Mouse (Mus musculus): ENCODE measurements around the gene Ppia. TPM values are rescaled to one million over a fixed set of nuclear protein-coding genes. Genes with fewer than 3 reads are reported as not detected.
"Not testable (repeated sequence)": the region's sequence is repeated elsewhere in the genome, so short reads cannot be mapped to it uniquely, and the experiment has no call there.

Gene Ppia
- polyA plus RNA-seq (2015; fragmentation: Nextera tagmentation; extraction: Ambion mirVana): 2,313 and 2,332 TPM in 2 replicates

DNA sequence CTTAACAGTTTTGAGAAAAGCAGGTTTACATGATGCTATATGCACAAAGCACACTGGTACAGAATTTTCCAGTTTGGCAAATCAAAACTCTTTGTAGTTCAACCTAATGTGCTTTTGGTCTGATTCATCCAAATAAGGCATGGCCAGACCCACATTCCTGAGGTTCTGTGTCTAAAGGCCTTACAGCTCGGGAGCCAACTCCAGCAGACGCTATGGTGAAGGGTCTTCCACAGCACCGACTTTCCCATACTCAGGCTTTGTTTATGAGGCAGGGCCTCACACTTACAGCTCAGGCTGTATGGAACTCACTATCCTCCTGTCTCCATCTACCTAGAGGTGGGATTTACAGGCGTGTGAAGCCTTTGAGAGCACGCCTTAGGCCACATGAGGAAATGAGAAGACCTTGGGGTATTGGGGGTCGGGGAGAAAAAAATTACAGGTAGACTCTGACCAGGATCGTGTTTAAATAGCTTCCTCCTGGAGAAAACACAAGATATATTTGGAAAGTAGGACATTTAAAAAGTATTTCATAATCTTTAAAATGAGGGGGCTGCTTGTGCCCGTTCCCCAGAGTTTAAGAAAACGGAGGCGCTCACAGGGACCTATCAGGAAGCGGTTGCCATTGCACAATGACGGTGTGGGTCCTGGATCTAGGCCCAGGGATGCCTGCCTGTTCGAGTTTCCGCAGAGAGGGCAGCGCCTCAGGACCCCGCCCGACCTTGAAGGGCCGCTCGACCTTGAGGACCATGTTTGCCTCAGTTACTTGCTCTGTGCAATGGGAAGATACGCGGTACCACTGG is at the start of gene Ppia:
Ppia (plus strand) TSS at position 693 of the 800 bp plus-strand sequence.
- H3K27me3 ChIP-seq (ENCODE audit: insufficient read depth, low read length): no peaks in the 10 kb centered on the region
- no peak for DNase-seq

DNA sequence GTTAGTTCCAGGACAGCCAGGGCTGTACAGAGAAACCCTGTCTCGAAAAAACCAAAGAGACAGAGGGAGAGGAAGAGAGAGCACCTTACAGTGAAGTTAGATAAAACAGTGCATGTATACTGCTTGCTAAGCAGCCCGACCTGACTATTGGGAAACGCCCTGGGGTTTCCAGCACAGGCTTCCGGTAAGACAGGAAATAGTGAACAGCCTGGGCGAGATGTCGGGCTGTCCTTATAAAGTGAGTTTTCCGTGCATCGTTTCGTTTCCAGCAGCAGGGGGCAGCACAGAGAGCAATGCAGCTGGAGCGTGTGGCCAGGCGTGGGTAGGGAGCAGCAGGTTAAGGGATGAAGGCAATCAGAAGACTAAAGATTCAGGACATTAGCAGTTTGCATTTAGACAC is 49.4 kb upstream of the Ppia start:
- H3K9ac ChIP-seq (replicated peaks): no peak overlapping the region
- ATAC-seq: peak; percentile 91
- H3K36me3 ChIP-seq (replicated peaks; ENCODE audit: insufficient read depth, low read length): no peaks in the 10 kb centered on the region
- H3K27me3 ChIP-seq (ENCODE audit: insufficient read depth, low read length): no peaks in the 10 kb centered on the region
- H3K9me3 ChIP-seq (ENCODE audit: low read length): no peaks in the 10 kb centered on the region
- H3K4me1 ChIP-seq (ENCODE audit: insufficient read depth): peaks cover 9% of the 10 kb centered on the region
- WGBS (ENCODE audit: insufficient replicate concordance): 9% methylated on average over 11 of the region's 11 CpGs
- no peak overlapping the region for H3K27ac ChIP-seq (ENCODE audit: low read depth)
- H3K4me3 ChIP-seq (ENCODE audit: low read depth, low read length): no peak overlapping the region
- DNase-seq: peak; percentile 82
- TF ChIP-seq CTCF (IDR thresholded peaks at IDR 0.05; ENCODE audit: low read depth) (peak; percentile 89), EP300 (IDR thresholded peaks at IDR 0.05; ENCODE audit: low read depth) (no peak)
- peak overlapping the region; percentile 24; the same call in 1 of the 2 replicates for H3K4me2 ChIP-seq (ENCODE audit: low read depth, low read length)

More for the DNA sequence above, at the start of gene Ppia:
- 9% methylated on average over 21 of the region's 21 CpGs for WGBS (ENCODE audit: insufficient replicate concordance)
- TF ChIP-seq EP300 (IDR thresholded peaks at IDR 0.05; ENCODE audit: low read depth): no peak
- Histone ChIP-seq H3K4me1 (ENCODE audit: insufficient read depth) (peaks cover 25% of the 10 kb centered on the region), H3K27ac (ENCODE audit: low read depth) (peak within 1 kb of the TSS; percentile 99), H3K4me3 (ENCODE audit: low read depth, low read length) (peak within 1 kb of the TSS; percentile 92), H3K4me2 (ENCODE audit: low read depth, low read length) (peak within 1 kb of the TSS; percentile 97), H3K9me3 (ENCODE audit: low read length) (peaks cover 4% of the 10 kb centered on the region), H3K36me3 (replicated peaks; ENCODE audit: insufficient read depth, low read length) (peaks cover 20% of the 10 kb centered on the region), H3K9ac (replicated peaks) (peak within 1 kb of the TSS; percentile 94)
- peak; percentile 59 for ATAC-seq

DNA sequence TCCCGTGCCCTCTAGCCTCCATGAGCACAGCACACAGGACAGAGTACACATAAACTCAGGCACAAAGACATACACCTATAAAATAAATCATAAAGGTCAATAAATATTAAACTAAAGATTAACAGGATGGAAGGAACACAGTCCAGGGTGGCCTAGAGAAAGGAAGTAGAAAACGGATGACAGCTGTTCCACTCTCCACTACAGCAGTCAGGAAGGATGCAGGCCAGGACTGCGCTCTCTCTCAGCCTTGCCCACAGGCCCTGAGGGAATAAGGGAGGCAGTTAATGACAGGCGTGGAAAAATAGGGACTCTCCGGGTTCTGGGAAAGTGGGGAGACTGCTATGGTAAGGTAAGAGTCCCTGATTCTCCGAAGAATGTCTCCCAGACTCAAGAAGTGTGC is 48.8 kb upstream of the Ppia start:
- no peak for ATAC-seq
- no peak overlapping the region for H3K27ac ChIP-seq (ENCODE audit: low read depth)

DNA sequence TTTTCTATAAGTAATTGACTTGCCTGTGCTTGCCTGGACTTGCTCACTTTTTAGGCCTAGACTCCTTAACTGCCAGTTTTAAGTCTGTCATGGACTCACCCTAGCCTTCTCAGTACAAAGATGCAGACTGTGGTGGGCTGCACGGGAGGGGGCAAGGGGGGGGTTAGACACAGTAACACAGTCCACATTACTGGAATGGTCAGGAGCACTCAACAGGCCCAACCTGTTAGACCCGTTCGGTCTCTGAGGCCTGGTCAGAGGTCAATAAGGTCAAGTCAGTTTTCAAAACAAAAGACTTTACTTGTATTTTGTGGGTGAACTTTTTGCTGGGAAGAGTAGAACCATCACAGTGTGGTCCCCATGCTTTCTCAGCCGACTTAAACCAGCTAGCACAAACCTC is 48.1 kb upstream of the Ppia start:
- DNase-seq (no peak), ATAC-seq (no peak)
- Histone ChIP-seq H3K9ac (replicated peaks) (no peak overlapping the region), H3K9me3 (ENCODE audit: low read length) (no peaks in the 10 kb centered on the region), H3K4me2 (ENCODE audit: low read depth, low read length) (no peak overlapping the region), H3K4me3 (ENCODE audit: low read depth, low read length) (no peak overlapping the region), H3K27me3 (ENCODE audit: insufficient read depth, low read length) (no peaks in the 10 kb centered on the region), H3K4me1 (ENCODE audit: insufficient read depth) (peaks cover 9% of the 10 kb centered on the region), H3K36me3 (replicated peaks; ENCODE audit: insufficient read depth, low read length) (no peaks in the 10 kb centered on the region), H3K27ac (ENCODE audit: low read depth) (no peak overlapping the region)
- TF ChIP-seq EP300 (IDR thresholded peaks at IDR 0.05; ENCODE audit: low read depth): no peak
- TF ChIP-seq CTCF (IDR thresholded peaks at IDR 0.05; ENCODE audit: low read depth): no peak
- 73% methylated on average over 4 of the region's 4 CpGs for WGBS (ENCODE audit: insufficient replicate concordance)

More for the DNA sequence above, 48.8 kb upstream of the Ppia start:
- H3K36me3 ChIP-seq (replicated peaks; ENCODE audit: insufficient read depth, low read length): no peaks in the 10 kb centered on the region
- no peak for DNase-seq
- H3K9me3 ChIP-seq (ENCODE audit: low read length): no peaks in the 10 kb centered on the region
- H3K4me2 ChIP-seq (ENCODE audit: low read depth, low read length): no peak overlapping the region
- peaks cover 9% of the 10 kb centered on the region for H3K4me1 ChIP-seq (ENCODE audit: insufficient read depth)
- TF ChIP-seq CTCF (IDR thresholded peaks at IDR 0.05; ENCODE audit: low read depth): no peak
- TF ChIP-seq EP300 (IDR thresholded peaks at IDR 0.05; ENCODE audit: low read depth): no peak
- H3K27me3 ChIP-seq (ENCODE audit: insufficient read depth, low read length): no peaks in the 10 kb centered on the region
- H3K4me3 ChIP-seq (ENCODE audit: low read depth, low read length): no peak overlapping the region
- WGBS (ENCODE audit: insufficient replicate concordance): 70% methylated on average over 6 of the region's 6 CpGs
- H3K9ac ChIP-seq (replicated peaks): no peak overlapping the region

DNA sequence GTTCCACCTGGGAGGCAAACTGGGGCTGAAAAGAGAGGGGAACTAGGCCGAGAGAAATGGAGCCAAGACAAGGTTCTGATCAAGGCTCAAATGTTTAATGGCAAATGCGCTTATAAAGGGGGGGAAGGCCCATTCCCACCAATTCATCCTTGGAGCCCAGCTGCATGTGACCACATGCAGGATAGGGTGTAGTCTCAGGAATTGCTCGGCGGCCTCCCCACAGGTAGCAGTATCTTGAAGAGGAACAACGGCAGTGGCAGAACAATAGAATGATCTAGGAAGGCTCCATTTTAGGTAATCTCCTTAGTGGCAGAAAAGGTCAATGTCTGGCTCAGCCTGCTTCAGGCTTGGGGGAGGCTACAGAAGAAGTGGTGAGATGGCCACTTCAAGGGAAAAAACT is 47.3 kb upstream of the Ppia start:
- not testable (repeated sequence) for H3K9ac ChIP-seq (replicated peaks); H3K36me3 ChIP-seq (replicated peaks; ENCODE audit: insufficient read depth, low read length); H3K27ac ChIP-seq (ENCODE audit: low read depth); DNase-seq; H3K27me3 ChIP-seq (ENCODE audit: insufficient read depth, low read length); H3K4me3 ChIP-seq (ENCODE audit: low read depth, low read length); H3K9me3 ChIP-seq (ENCODE audit: low read length); H3K4me1 ChIP-seq (ENCODE audit: insufficient read depth); H3K4me2 ChIP-seq (ENCODE audit: low read depth, low read length); ATAC-seq
- 75% methylated on average over 5 of the region's 5 CpGs for WGBS (ENCODE audit: insufficient replicate concordance)

DNA sequence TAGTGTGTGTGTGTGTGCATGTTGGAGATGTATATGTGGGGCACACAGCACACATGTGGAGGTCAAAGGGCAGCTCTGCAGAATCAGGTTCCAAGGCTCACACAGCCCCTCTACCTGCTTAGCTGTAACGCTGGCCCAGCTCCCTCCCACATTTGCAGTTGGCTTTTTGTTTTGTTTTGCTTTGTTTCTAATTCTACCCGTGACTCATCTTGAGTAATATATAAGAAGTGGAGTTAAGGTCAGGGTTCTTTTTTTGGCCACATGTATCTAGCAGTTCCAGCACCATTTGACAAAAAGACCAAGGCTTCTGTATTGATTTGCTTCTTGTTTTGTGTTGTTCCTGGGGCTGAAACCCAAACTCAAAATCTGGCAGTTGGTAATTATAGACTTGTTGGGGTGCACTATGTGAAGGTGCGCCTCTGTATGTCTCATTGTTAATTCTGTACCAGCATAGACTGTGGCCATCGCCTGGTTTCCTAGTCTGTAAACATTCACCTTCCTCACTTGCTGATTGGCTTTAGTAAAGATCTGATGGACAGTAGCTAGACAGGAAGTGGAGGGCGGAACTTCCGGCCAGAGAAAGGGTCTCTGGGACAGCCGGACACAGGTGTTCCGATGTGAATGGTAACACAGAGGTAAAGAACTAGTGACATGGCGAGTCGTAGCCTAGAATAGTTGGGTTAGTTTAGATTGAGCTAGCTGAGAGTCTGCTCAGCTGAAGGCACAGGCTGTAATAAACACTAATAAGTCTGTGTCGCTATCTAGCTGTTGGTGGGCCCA is 43.7 kb upstream of the Ppia start:
- no peak for ATAC-seq

More for the DNA sequence above, 43.7 kb upstream of the Ppia start:
- Histone ChIP-seq H3K4me2 (ENCODE audit: low read depth, low read length) (no peak overlapping the region), H3K9me3 (ENCODE audit: low read length) (no peaks in the 10 kb centered on the region), H3K4me1 (ENCODE audit: insufficient read depth) (no peaks in the 10 kb centered on the region), H3K4me3 (ENCODE audit: low read depth, low read length) (no peak overlapping the region), H3K9ac (replicated peaks) (no peak overlapping the region), H3K27me3 (ENCODE audit: insufficient read depth, low read length) (no peaks in the 10 kb centered on the region), H3K36me3 (replicated peaks; ENCODE audit: insufficient read depth, low read length) (no peaks in the 10 kb centered on the region), H3K27ac (ENCODE audit: low read depth) (no peak overlapping the region)
- DNase-seq: no peak
- no peak for TF ChIP-seq CTCF (IDR thresholded peaks at IDR 0.05; ENCODE audit: low read depth)
- TF ChIP-seq EP300 (IDR thresholded peaks at IDR 0.05; ENCODE audit: low read depth): no peak
- 73% methylated on average over 11 of the region's 11 CpGs for WGBS (ENCODE audit: insufficient replicate concordance)

Measured in liver, postnatal 0 days (tissue).